Mouse (Mus musculus): ENCODE measurements around the gene Olfr161.
"Not testable (repeated sequence)": the region's sequence is repeated elsewhere in the genome, so short reads cannot be mapped to it uniquely, and the experiment has no call there.

Gene Olfr161

GRCm38 (mm10) chr16:3590691-3591090, at the start of gene Olfr161:
Gene Olfr161 (plus strand): TSS chr16:3591042.
- DNase-seq (ENCODE audit: low spot score), result no peak

DNA sequence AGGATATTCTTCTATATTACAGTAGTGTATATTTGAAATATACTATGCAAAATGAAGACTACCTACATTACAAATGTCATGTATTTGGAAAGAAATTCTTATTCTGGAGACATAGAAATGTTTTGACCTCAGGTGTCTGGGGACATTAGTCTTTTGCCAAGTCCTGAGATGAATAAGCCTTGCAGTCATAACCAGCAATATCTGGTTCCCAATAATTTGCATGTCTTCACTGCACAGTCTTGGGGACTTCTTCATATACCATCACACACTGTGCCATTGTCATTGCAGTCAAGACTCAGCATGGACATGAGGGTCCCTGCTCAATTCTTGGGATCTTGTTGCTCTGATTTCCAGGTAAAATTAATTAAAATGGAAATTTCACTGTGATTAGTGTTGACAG, 27.3 kb upstream of the Olfr161 start:
- no peak for DNase-seq (ENCODE audit: low spot score)

GRCm38 (mm10) chr16:3577658-3578057, 13.2 kb upstream of the Olfr161 start:
- not testable (repeated sequence) for DNase-seq (ENCODE audit: low spot score)

GRCm38 (mm10) chr16:3578227-3578848, 12.5 kb upstream of the Olfr161 start:
- not testable (repeated sequence) for DNase-seq (ENCODE audit: low spot score)

GRCm38 (mm10) chr16:3631376-3631775, 40.5 kb downstream of the Olfr161 start:
- DNase-seq (ENCODE audit: low spot score), result not testable (repeated sequence)

DNA sequence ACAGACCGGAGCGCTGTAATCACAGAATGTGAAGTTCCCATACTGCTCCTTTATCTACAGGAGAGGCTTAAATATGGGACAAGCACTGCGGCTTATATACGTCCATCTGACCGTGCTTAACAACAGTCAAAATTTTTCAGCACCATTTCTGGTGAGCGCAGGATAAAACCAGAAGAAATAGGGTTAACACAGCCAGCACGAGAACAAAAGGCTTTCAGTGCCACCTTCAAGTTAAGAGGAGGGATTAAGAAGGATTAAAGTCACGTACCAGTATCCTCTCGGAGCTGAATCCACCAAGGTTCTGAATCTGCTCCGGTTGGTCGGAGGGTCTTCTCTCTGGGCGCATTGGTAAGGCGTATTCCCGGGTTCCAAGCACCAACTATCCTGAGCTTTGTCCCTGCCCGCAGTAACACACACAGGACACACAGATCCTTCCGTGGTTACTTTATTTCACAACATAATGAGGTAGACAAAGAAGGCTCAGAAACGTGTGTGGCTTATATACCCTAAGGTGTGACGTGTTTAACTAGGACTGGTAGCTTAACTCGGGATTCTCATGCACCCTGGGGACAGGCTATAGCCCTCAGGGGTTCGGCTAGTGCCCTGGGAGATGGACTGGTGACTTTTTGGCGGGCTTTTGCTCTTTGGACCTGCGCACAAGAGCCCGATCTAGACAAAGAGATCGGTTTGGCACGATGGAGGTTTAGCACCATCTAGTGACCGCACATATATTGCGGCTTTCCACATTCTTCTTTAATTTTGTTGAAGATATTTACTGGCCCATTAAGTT, 41.9 kb downstream of the Olfr161 start:
- not testable (repeated sequence) for DNase-seq (ENCODE audit: low spot score)

Data from testis, postnatal 14 days (tissue).